Mouse (Mus musculus): ENCODE results near the gene Hectd4. TPM values are rescaled to one million over a fixed set of nuclear protein-coding genes. Genes with fewer than 3 reads are reported as not detected.
"Not testable (repeated sequence)": the region's sequence is repeated elsewhere in the genome, so short reads cannot be mapped to it uniquely, and the experiment has no call there.

Gene Hectd4
- polyA plus RNA-seq, 1 experiment from 2014 or later: 2.2 TPM

GRCm38 (mm10) chr5:121212108-121212507 is 7.9 kb upstream of the Hectd4 start:
- ATAC-seq: no peak
- WGBS: 90% methylated on average over 6 of the region's 6 CpGs
- Histone ChIP-seq H3K9ac (ENCODE audit: low read depth, low read length) (no peak overlapping the region), H3K36me3 (ENCODE audit: control insufficient read depth, insufficient read depth) (peaks cover 50% of the 10 kb centered on the region), H3K4me2 (replicated peaks; ENCODE audit: low read depth) (no peak overlapping the region), H3K9me3 (ENCODE audit: control insufficient read depth) (no peaks in the 10 kb centered on the region), H3K4me1 (replicated peaks; ENCODE audit: control insufficient read depth, insufficient read depth, low read length) (no peaks in the 10 kb centered on the region), H3K4me3 (ENCODE audit: low read depth, low read length) (no peak overlapping the region), H3K27ac (ENCODE audit: low read depth, low read length) (no peak overlapping the region), H3K27me3 (replicated peaks; ENCODE audit: control insufficient read depth, insufficient read depth, low read length) (no peaks in the 10 kb centered on the region)
- TF ChIP-seq CTCF (IDR thresholded peaks at IDR 0.05; ENCODE audit: low read depth): no peak

GRCm38 (mm10) chr5:121214707-121215106 is 5.3 kb upstream of the Hectd4 start:
- ATAC-seq: no peak

GRCm38 (mm10) chr5:121215380-121216125 is 4.5 kb upstream of the Hectd4 start:
- H3K4me3 ChIP-seq (ENCODE audit: low read depth, low read length): no peak overlapping the region
- no peak overlapping the region for H3K9ac ChIP-seq (ENCODE audit: low read depth, low read length)
- peaks cover 19% of the 10 kb centered on the region for H3K36me3 ChIP-seq (ENCODE audit: control insufficient read depth, insufficient read depth)
- H3K4me2 ChIP-seq (replicated peaks; ENCODE audit: low read depth): no peak overlapping the region
- H3K9me3 ChIP-seq (ENCODE audit: control insufficient read depth): no peaks in the 10 kb centered on the region
- H3K4me1 ChIP-seq (replicated peaks; ENCODE audit: control insufficient read depth, insufficient read depth, low read length): no peaks in the 10 kb centered on the region
- H3K27ac ChIP-seq (ENCODE audit: low read depth, low read length): peak overlapping the region; percentile 21; the same call in 1 of the 2 replicates
- WGBS: 47% methylated on average over 13 of the region's 13 CpGs
- H3K27me3 ChIP-seq (replicated peaks; ENCODE audit: control insufficient read depth, insufficient read depth, low read length): no peaks in the 10 kb centered on the region
- ATAC-seq: no peak
- TF ChIP-seq CTCF (IDR thresholded peaks at IDR 0.05; ENCODE audit: low read depth): peak; percentile 96

More at GRCm38 (mm10) chr5:121214707-121215106, 5.3 kb upstream of the Hectd4 start:
- Histone ChIP-seq H3K27me3 (replicated peaks; ENCODE audit: control insufficient read depth, insufficient read depth, low read length) (no peaks in the 10 kb centered on the region), H3K4me2 (replicated peaks; ENCODE audit: low read depth) (no peak overlapping the region), H3K9ac (ENCODE audit: low read depth, low read length) (no peak overlapping the region), H3K36me3 (ENCODE audit: control insufficient read depth, insufficient read depth) (peaks cover 26% of the 10 kb centered on the region), H3K27ac (ENCODE audit: low read depth, low read length) (no peak overlapping the region; the same call in 1 of the 2 replicates), H3K4me3 (ENCODE audit: low read depth, low read length) (no peak overlapping the region), H3K9me3 (ENCODE audit: control insufficient read depth) (no peaks in the 10 kb centered on the region), H3K4me1 (replicated peaks; ENCODE audit: control insufficient read depth, insufficient read depth, low read length) (no peaks in the 10 kb centered on the region)
- WGBS: 52% methylated on average over 7 of the region's 7 CpGs
- TF ChIP-seq CTCF (IDR thresholded peaks at IDR 0.05; ENCODE audit: low read depth): no peak

GRCm38 (mm10) chr5:121216126-121216446 is 3.9 kb upstream of the Hectd4 start:
- H3K27me3 ChIP-seq (replicated peaks; ENCODE audit: control insufficient read depth, insufficient read depth, low read length): no peaks in the 10 kb centered on the region
- ATAC-seq: no peak
- no peak overlapping the region for H3K9ac ChIP-seq (ENCODE audit: low read depth, low read length)
- peak overlapping the region; percentile 21; the same call in 1 of the 2 replicates for H3K27ac ChIP-seq (ENCODE audit: low read depth, low read length)
- TF ChIP-seq CTCF (IDR thresholded peaks at IDR 0.05; ENCODE audit: low read depth): no peak
- H3K4me3 ChIP-seq (ENCODE audit: low read depth, low read length): no peak overlapping the region
- peaks cover 14% of the 10 kb centered on the region for H3K36me3 ChIP-seq (ENCODE audit: control insufficient read depth, insufficient read depth)
- WGBS: 56% methylated on average over 12 of the region's 12 CpGs
- no peaks in the 10 kb centered on the region for H3K4me1 ChIP-seq (replicated peaks; ENCODE audit: control insufficient read depth, insufficient read depth, low read length)
- H3K4me2 ChIP-seq (replicated peaks; ENCODE audit: low read depth): no peak overlapping the region
- no peaks in the 10 kb centered on the region for H3K9me3 ChIP-seq (ENCODE audit: control insufficient read depth)

GRCm38 (mm10) chr5:121216584-121217312 is 3.3 kb upstream of the Hectd4 start:
- H3K9ac ChIP-seq (ENCODE audit: low read depth, low read length); H3K4me2 ChIP-seq (replicated peaks; ENCODE audit: low read depth); H3K4me3 ChIP-seq (ENCODE audit: low read depth, low read length); H3K4me1 ChIP-seq (replicated peaks; ENCODE audit: control insufficient read depth, insufficient read depth, low read length); ATAC-seq; H3K9me3 ChIP-seq (ENCODE audit: control insufficient read depth); H3K27ac ChIP-seq (ENCODE audit: low read depth, low read length); H3K36me3 ChIP-seq (ENCODE audit: control insufficient read depth, insufficient read depth); H3K27me3 ChIP-seq (replicated peaks; ENCODE audit: control insufficient read depth, insufficient read depth, low read length): not testable (repeated sequence)
- 89% methylated on average over 9 of the region's 9 CpGs for WGBS

GRCm38 (mm10) chr5:121217313-121217634 is 2.7 kb upstream of the Hectd4 start:
- Histone ChIP-seq H3K4me3 (ENCODE audit: low read depth, low read length) (no peak overlapping the region), H3K27me3 (replicated peaks; ENCODE audit: control insufficient read depth, insufficient read depth, low read length) (no peaks in the 10 kb centered on the region), H3K36me3 (ENCODE audit: control insufficient read depth, insufficient read depth) (peaks cover 2% of the 10 kb centered on the region), H3K9ac (ENCODE audit: low read depth, low read length) (no peak overlapping the region), H3K4me2 (replicated peaks; ENCODE audit: low read depth) (no peak overlapping the region), H3K27ac (ENCODE audit: low read depth, low read length) (no peak overlapping the region), H3K9me3 (ENCODE audit: control insufficient read depth) (no peaks in the 10 kb centered on the region), H3K4me1 (replicated peaks; ENCODE audit: control insufficient read depth, insufficient read depth, low read length) (no peaks in the 10 kb centered on the region)
- ATAC-seq: no peak
- WGBS: 90% methylated on average over 2 of the region's 2 CpGs
- TF ChIP-seq CTCF (IDR thresholded peaks at IDR 0.05; ENCODE audit: low read depth): no peak

All from intestine, postnatal 0 days (tissue).